13 mouse cellular contexts compared by ENCODE assay signal in the genomic region with DNA sequence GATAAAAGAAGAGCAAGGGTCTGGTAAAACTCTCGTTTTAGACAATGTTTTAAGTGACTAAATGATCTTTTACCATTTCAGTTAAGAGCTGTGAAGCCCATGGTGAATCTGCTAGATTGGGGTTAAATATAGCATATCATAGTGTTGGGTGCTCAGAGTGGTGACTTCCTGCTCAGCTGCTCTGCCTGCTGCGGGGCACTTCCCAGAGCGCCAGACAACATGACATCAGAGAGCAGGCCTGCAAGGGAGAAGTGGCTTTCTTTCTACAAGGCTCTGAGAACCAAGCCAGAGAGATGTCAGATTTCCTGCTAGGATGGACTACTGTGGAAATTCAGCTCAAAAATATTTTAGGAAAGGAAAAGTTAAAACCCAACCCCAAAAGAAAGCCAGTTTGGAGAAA. TPM values are rescaled to one million over a fixed set of nuclear protein-coding genes. Genes with fewer than 3 reads are reported as not detected.
A peak's percentile ranks its signal among the peaks of the same experiment; 100 is the strongest.
DNase-seq lines count a peak whose midpoint lies in the region; ATAC-seq and TF ChIP-seq lines count a peak whose summit lies in the region.
"Had no signal": no experiment of that assay in that cellular context is flagged by ENCODE, and none has a peak within 500 bp of the region (broad histone marks: within the 10 kb centered on the region; RNA-seq: fewer than 3 reads in every experiment).

No protein-coding gene starts in this region.

- DNase-seq in forebrain, embryonic 14.5 days (ENCODE audit: low spot score) = no peak
- peak; percentile 39 for DNase-seq in lung, embryonic 14.5 days
- no peak for DNase-seq in lung, postnatal 36 days
- DNase-seq in heart, embryonic 10.5 days (ENCODE audit: low spot score) = no peak
- DNase-seq in retina, postnatal 1 day = no peak
- no peak for DNase-seq in urinary bladder, postnatal 25 days (ENCODE audit: low spot score)
- DNase-seq: cerebellum, adult 11-12 months had no signal

- 67% methylated on average over 3 of the region's 3 CpGs for WGBS in forebrain, embryonic 15.5 days
- WGBS in forebrain, embryonic 14.5 days = 86% methylated on average over 3 of the region's 3 CpGs
- 12% methylated on average over 3 of the region's 3 CpGs for WGBS in lung, embryonic 14.5 days
- 12% methylated on average over 3 of the region's 3 CpGs for WGBS in heart, embryonic 10.5 days

- no peak overlapping the region for H3K4me3 ChIP-seq in forebrain, embryonic 15.5 days
- no peak overlapping the region for H3K4me3 ChIP-seq in forebrain, embryonic 14.5 days (ENCODE audit: low read depth, low read length)
- no peak overlapping the region for H3K4me3 ChIP-seq in lung, embryonic 14.5 days (ENCODE audit: low read depth, low read length)
- H3K4me3 ChIP-seq in heart, embryonic 10.5 days = no peak overlapping the region
- H3K4me3 ChIP-seq: embryonic facial prominence, embryonic 12.5 days; hindbrain, embryonic 15.5 days; midbrain, embryonic 13.5 days had no signal

- peaks cover 30% of the 10 kb centered on the region for H3K4me1 ChIP-seq in forebrain, embryonic 15.5 days
- peaks cover 9% of the 10 kb centered on the region for H3K4me1 ChIP-seq in forebrain, embryonic 14.5 days (ENCODE audit: control insufficient read depth, insufficient read depth, low read length)
- peaks cover 6% of the 10 kb centered on the region; the same call in 1 of the 2 replicates for H3K4me1 ChIP-seq in lung, embryonic 14.5 days (ENCODE audit: insufficient read depth)
- H3K4me1 ChIP-seq in heart, embryonic 10.5 days = peaks cover 69% of the 10 kb centered on the region

- no peaks in the 10 kb centered on the region for H3K9me3 ChIP-seq in forebrain, embryonic 15.5 days
- no peaks in the 10 kb centered on the region for H3K9me3 ChIP-seq in forebrain, embryonic 14.5 days (replicated peaks; ENCODE audit: control insufficient read depth, low read length)
- no peaks in the 10 kb centered on the region for H3K9me3 ChIP-seq in lung, embryonic 14.5 days (ENCODE audit: low read depth, low read length)
- no peaks in the 10 kb centered on the region for H3K9me3 ChIP-seq in heart, embryonic 10.5 days
- H3K9me3 ChIP-seq: embryonic facial prominence, embryonic 12.5 days; hindbrain, embryonic 15.5 days; midbrain, embryonic 13.5 days had no signal

- no peak overlapping the region for H3K9ac ChIP-seq in forebrain, embryonic 15.5 days (replicated peaks)
- H3K9ac ChIP-seq in forebrain, embryonic 14.5 days (ENCODE audit: low read length) = no peak overlapping the region
- H3K9ac ChIP-seq in lung, embryonic 14.5 days = no peak overlapping the region
- H3K9ac ChIP-seq: embryonic facial prominence, embryonic 12.5 days; hindbrain, embryonic 15.5 days; midbrain, embryonic 13.5 days had no signal

- peak overlapping the region; percentile 48 for H3K27ac ChIP-seq in forebrain, embryonic 15.5 days (replicated peaks)
- H3K27ac ChIP-seq in forebrain, embryonic 14.5 days (ENCODE audit: low read depth, low read length) = no peak overlapping the region
- peak overlapping the region; percentile 78 for H3K27ac ChIP-seq in lung, embryonic 14.5 days (ENCODE audit: low read depth)
- peak overlapping the region; percentile 74 for H3K27ac ChIP-seq in heart, embryonic 10.5 days
- H3K27ac ChIP-seq: embryonic facial prominence, embryonic 12.5 days; hindbrain, embryonic 15.5 days; midbrain, embryonic 13.5 days had no signal

- H3K4me2 ChIP-seq in forebrain, embryonic 15.5 days (replicated peaks) = no peak overlapping the region
- H3K4me2 ChIP-seq in forebrain, embryonic 14.5 days (ENCODE audit: low read length) = no peak overlapping the region
- no peak overlapping the region for H3K4me2 ChIP-seq in lung, embryonic 14.5 days
- H3K4me2 ChIP-seq: embryonic facial prominence, embryonic 12.5 days; hindbrain, embryonic 15.5 days; midbrain, embryonic 13.5 days had no signal

- TF ChIP-seq CTCF in lung, embryonic 14.5 days (IDR thresholded peaks at IDR 0.05; ENCODE audit: low read depth) = no peak

- no peak for ATAC-seq in forebrain, embryonic 15.5 days (replicated peaks)
- no peak for ATAC-seq in forebrain, embryonic 14.5 days
- no peak; the same call in 1 of the 2 replicates for ATAC-seq in lung, embryonic 14.5 days (ENCODE audit: insufficient read depth)
- peak; percentile 84 for ATAC-seq in megakaryocyte progenitor cell, adult 5-6 weeks (replicated peaks; ENCODE audit: poor library complexity)
- ATAC-seq: midbrain, embryonic 13.5 days had no signal

- no peaks in the 10 kb centered on the region for H3K36me3 ChIP-seq in forebrain, embryonic 15.5 days
- no peaks in the 10 kb centered on the region for H3K36me3 ChIP-seq in forebrain, embryonic 14.5 days (ENCODE audit: control insufficient read depth, insufficient read depth, low read length)
- no peaks in the 10 kb centered on the region for H3K36me3 ChIP-seq in lung, embryonic 14.5 days (ENCODE audit: insufficient read depth)
- H3K36me3 ChIP-seq in heart, embryonic 10.5 days = no peaks in the 10 kb centered on the region
- H3K36me3 ChIP-seq: embryonic facial prominence, embryonic 12.5 days; hindbrain, embryonic 15.5 days; midbrain, embryonic 13.5 days had no signal

- H3K27me3 ChIP-seq in forebrain, embryonic 15.5 days = no peaks in the 10 kb centered on the region
- H3K27me3 ChIP-seq in forebrain, embryonic 14.5 days (replicated peaks; ENCODE audit: control insufficient read depth, insufficient read depth, low read length) = no peaks in the 10 kb centered on the region
- H3K27me3 ChIP-seq in lung, embryonic 14.5 days (ENCODE audit: insufficient read depth, low read length) = no peaks in the 10 kb centered on the region
- no peaks in the 10 kb centered on the region for H3K27me3 ChIP-seq in heart, embryonic 10.5 days (ENCODE audit: insufficient read depth, poor library complexity, severe bottlenecking)
- H3K27me3 ChIP-seq: embryonic facial prominence, embryonic 12.5 days; hindbrain, embryonic 15.5 days; midbrain, embryonic 13.5 days had no signal

RNA-seq across cellular contexts. Expression of a gene that starts 57.8 kb away (rescaled TPM):
- polyA plus RNA-seq in forebrain, embryonic 15.5 days (2015; fragmentation: Nextera tagmentation; extraction: Ambion mirVana) = 28.7 and 31.2 TPM in 2 replicates
- 23.9 and 26.1 TPM in 2 replicates for polyA plus RNA-seq in forebrain, embryonic 14.5 days (2014; fragmentation: Nextera tagmentation; extraction: Ambion mirVana)
- polyA plus RNA-seq in lung, embryonic 14.5 days (2014; fragmentation: Nextera tagmentation; extraction: Ambion mirVana) = 57.0 and 58.3 TPM in 2 replicates
- polyA plus RNA-seq in heart, embryonic 10.5 days (2016; fragmentation: Nextera tagmentation; extraction: Ambion mirVana) = 34.0 and 35.3 TPM in 2 replicates
- total RNA-seq in megakaryocyte progenitor cell, adult 5-6 weeks (2015) = 3.7 and 5.5 TPM in 2 replicates
- total RNA-seq in megakaryocyte progenitor cell, adult 5-6 weeks (2017) = 2.4 and 3.2 TPM in 2 replicates
- total RNA-seq: neutrophil, adult 5-6 weeks had no signal
